Mouse (Mus musculus) subcutaneous adipose tissue, adult 2 months (tissue): ENCODE data around the gene Mtif3. TPM values are rescaled to one million over a fixed set of nuclear protein-coding genes. Genes with fewer than 3 reads are reported as not detected.

Experiments
- polyA plus RNA-seq: library from polyadenylated mRNA; depleted of rRNA; stranded (reverse); fragments of >200 nt; gene quantifications from 2 replicates; pipeline ENCODE4 v1.2.3, GENCODE M21; 2012; ENCODE audit warnings: low replicate concordance; rRNA removed

The Mtif3 gene
- 11.3 and 11.6 TPM in 2 replicates for polyA plus RNA-seq

GRCm38 (mm10) chr5:146963118-146963936 lies at the start of gene Mtif3:
Gene Mtif3, minus strand, starts transcription at chr5:146963800.

GRCm38 (mm10) chr5:146948508-146949088 lies 15.0 kb downstream of the Mtif3 start, which contains the start of gene Gtf3a:
Gene Gtf3a, plus strand, starts transcription at chr5:146948657.

Other genes with a start within 250 kb of the Mtif3 start
- gene Usp12, start 168.8 kb downstream of the Mtif3 start, polyA plus RNA-seq, result 12.5 and 15.0 TPM in 2 replicates
- gene Rpl21, start 130.9 kb downstream of the Mtif3 start, polyA plus RNA-seq, result 63.0 and 87.3 TPM in 2 replicates
- gene Rasl11a, start 118.7 kb downstream of the Mtif3 start, polyA plus RNA-seq, result 8.7 and 12.7 TPM in 2 replicates
- 39.5 and 57.6 TPM in 2 replicates for gene Gtf3a, start 15.1 kb downstream of the Mtif3 start, polyA plus RNA-seq
- gene Lnx2, start 112.8 kb upstream of the Mtif3 start, polyA plus RNA-seq, result 21.9 and 41.0 TPM in 2 replicates
- gene Polr1d, start 113.2 kb upstream of the Mtif3 start, polyA plus RNA-seq, result 60.8 and 66.7 TPM in 2 replicates
- not detected in 2 replicates for gene Gsx1, start 224.9 kb upstream of the Mtif3 start, polyA plus RNA-seq